Mouse (Mus musculus) frontal cortex, postnatal 36 days (tissue): Measurements from ENCODE around the gene Slc5a7.

Source experiments
- DNase-seq, 2 experiments: peaks; one replicate each; pipeline ENCODE4 v3.0.0; 2022; ENCODE audit warnings: low spot score in 2 of 2

The Slc5a7 gene

DNA sequence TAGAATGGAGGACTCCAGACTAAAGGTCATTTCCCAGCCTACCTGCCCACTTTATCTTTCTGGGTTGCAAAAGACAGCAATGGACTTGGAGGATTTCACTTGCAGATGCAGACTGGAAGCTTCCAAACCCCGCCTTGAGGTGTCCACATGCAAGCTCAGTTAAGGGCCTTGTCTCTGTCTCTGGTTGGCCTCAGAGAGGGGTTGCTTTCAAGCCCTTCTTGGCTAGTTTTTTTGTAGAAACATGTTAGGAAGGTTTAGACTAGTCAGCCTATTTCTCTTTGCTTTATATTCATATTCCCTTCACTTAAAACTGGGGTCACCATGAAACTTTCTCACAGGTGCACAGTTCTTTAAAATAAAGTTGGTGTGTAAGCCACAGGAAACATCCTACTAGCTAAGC is at the start of gene Slc5a7:
TSS of gene Slc5a7 (minus strand) at position 101 of the 400 bp plus-strand sequence.
- no peak for DNase-seq

DNA sequence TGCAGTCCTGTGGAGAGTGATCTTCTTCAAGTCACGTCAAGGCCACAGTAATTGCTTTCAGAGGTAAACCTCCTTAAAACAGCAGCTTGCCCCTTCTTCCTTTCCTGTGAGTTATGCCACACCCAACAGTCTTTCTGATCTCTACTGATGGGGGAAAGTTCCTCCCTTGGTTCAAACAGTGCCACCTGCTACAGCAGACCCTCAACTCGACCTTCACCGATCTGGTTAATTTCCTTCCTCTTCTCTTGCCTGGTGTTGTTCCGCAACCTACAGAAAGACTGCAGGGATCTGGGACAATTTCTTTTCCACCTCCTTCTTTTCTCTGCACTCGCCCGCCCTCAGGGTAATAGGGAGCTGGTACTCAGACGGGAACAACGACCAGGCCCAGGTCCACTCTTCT is 48.8 kb upstream of the Slc5a7 start:
- DNase-seq: no peak

DNA sequence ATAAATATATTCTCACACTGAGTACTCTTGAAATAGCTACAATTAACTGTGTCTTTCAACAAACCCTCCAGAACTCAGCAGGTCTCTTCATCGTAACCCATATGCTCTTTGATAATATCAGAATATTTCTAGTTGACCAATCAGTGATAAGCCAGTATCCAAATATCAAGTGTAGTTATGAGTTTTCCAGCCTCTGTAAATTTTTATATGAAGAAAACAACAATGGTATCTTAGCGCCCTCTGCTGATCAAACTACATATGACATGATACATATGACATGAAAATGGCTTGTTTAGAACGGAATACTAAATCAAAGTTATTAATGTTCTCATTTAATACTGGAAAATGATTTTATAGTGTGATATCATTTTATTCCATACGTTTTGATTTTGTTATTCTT is 44.6 kb upstream of the Slc5a7 start:
- no peak for DNase-seq

DNA sequence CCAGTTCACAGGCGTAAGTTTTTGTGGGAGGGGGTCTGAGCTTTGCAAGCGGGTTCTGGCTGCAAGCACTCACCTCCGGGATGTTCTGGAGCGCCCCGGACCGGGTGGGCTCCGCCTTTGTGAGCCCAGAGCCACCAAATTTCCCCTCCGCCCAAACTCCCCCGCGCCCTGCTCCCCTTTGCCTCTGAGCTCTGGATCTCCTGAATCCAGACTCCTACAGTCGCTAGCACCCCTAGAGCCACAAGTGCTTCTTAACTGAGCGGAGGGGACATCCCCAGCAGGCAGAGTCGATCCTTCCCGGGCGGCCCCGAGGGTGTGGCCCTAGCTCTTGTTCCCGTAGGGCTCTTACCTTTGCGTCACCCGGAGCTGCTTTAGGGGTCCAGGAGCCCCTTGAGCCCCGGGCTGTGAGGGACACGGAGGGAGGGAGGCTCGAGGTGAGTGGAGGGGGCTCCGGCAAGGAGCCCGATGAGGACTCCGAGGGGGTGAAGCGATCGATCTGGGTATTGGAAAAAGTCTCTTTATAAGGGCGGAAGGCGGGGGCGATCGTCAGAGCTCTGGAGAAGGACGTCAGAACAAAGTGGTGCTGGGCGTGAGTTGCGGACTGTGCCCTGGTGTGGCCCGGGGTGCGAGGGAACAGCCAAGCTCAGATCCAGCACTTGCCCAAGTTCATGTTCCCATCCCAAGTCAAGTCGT is 456 bp downstream of the Slc5a7 start:
- DNase-seq: no peak

DNA sequence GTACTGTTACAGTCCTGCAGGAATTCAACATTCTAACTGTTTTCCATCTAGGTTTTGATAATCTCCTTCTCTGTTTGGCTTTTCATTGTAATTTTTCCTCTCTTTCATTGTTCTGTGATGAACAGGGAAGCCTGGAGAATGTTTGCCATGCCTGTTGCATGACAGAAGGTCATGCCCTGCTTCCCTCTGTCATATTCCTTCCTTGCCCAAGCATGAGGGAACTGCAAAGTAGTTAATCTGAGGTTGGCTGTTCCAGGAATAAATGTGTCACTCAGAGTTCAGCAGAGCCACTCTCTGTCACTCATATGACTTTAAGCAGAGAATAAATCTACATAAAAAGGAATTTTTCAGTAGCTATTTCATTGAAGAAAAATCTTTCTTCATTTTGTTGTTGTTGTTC is 48.1 kb downstream of the Slc5a7 start:
- DNase-seq: no peak

DNA sequence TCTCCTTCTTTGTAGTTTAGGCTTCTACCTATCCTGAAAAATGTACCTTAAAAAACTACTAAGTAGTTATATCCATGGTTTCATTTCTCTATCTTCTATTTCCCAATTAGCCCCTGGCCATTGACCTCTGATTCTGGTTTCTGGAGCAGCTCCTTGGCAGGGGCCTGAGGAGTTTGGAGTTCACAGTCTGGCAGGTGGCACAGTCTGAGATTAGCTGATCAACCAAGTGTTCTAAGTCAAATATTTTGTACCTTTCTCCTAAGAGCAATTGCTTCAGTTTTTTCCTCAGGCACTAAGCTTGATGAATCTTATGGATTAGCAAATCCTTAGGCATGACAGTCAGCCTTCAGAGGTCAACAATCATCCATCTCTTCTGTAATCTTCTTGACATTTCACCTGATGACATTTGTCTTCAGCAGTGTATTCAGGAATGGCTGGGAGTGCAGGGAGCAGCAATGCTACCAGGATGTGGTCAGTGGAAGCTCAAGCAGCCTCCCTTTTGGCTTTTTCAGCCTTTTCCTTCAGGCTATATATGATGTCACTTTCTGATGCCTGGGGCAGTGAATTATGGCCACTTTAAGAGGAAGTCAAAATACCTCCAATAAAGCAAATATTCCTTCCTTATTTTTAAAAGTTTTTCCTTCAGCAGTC is 55.1 kb downstream of the Slc5a7 start:
- DNase-seq: no peak

DNA sequence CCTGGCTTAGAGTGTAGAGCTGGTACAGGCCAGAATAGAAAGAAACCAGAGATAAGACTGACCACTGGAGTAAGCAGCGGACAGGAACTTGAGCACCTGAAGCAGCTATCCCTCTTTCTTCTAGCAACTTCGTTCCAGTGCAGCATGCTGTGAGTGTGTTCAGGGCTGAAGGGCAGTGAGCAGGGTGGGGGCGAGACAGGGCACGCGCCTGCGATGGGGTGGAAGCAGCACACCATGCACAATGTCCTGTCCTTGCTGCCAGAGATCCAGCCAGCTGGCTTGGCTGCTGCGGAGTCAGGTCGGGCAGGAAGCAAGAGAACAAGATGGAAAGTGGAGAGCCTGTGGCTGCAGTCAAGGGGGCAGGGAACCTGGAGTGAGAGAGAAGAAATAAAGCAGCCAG is 59.4 kb downstream of the Slc5a7 start:
- DNase-seq: no peak
